Mouse (Mus musculus) hindbrain, postnatal 0 days (tissue): ENCODE data around the gene Rnf38. TPM values are rescaled to one million over a fixed set of nuclear protein-coding genes. Genes with fewer than 3 reads are reported as not detected.

Experiments used
- ATAC-seq: fragments of 200-750 bp; cut with Nextera tagmentation; 2 replicates; pipeline ENCODE4 v1.8.0; 2017; ENCODE audit warnings: mild to moderate bottlenecking, moderate TSS enrichment, moderate library complexity
- DNase-seq: peaks from one replicate; pipeline ENCODE4 v3.0.0-alpha.2; 2015; ENCODE audit warnings: low spot score
- H3K27ac ChIP-seq: fragments of 300-500 bp; sonication (generic); 2 replicates; pipeline ENCODE4 v1.5.1; 2014; ENCODE audit warnings: mild to moderate bottlenecking
- H3K27me3 ChIP-seq: fragments of 300-500 bp; sonication (generic); 2 replicates; pipeline ENCODE4 v1.6.1; 2014; ENCODE audit warnings: low read length, mixed read lengths; ENCODE audit not compliant: insufficient read depth
- H3K36me3 ChIP-seq: fragments of 300-500 bp; sonication (generic); 2 replicates; pipeline ENCODE4 v1.6.1; 2014; ENCODE audit warnings: low read length, mixed read lengths; ENCODE audit not compliant: insufficient read depth
- H3K4me1 ChIP-seq: fragments of 300-500 bp; sonication (generic); 2 replicates; pipeline ENCODE4 v1.6.1; 2014; ENCODE audit warnings: antibody characterized with exemption, low read length, mixed read lengths; ENCODE audit not compliant: insufficient read depth
- H3K4me2 ChIP-seq: fragments of 300-500 bp; sonication (generic); 2 replicates; pipeline ENCODE4 v1.6.1; 2014; ENCODE audit warnings: low read depth, mild to moderate bottlenecking, low read length, moderate library complexity, mixed read lengths
- H3K4me3 ChIP-seq: fragments of 300-500 bp; sonication (generic); 2 replicates; pipeline ENCODE4 v1.5.1; 2014; ENCODE audit warnings: low read length
- H3K9ac ChIP-seq: fragments of 300-500 bp; sonication (generic); replicated peaks from 2 replicates; pipeline ENCODE4 v1.6.1; 2014; ENCODE audit warnings: mild to moderate bottlenecking, low read length, moderate library complexity, mixed read lengths
- H3K9me3 ChIP-seq: fragments of 300-500 bp; sonication (generic); 2 replicates; pipeline ENCODE4 v1.6.1; 2016; ENCODE audit warnings: low read length, mixed read lengths
- CTCF ChIP-seq: IDR thresholded peaks from 2 replicates; pipeline ENCODE4 v1.5.1; 2016; ENCODE audit warnings: antibody characterized with exemption, control low read depth, low read depth
- WGBS: fragments of 180-500 bp; shearing (Covaris S2); extraction: QIAGEN DNeasy Blood & Tissue Kit; methylation state at CpG from one replicate; pipeline ENCODE4 v1.1.7; 2014; 5-methylcytosine and 5-hydroxymethylcytosine counted together
- polyA plus RNA-seq: library from polyadenylated mRNA; unstranded; fragments of >200 nt; fragmentation: Nextera tagmentation; extraction: Ambion mirVana; gene quantifications from 2 replicates; pipeline ENCODE4 v1.2.1, GENCODE M21; 2015
- total RNA-seq: library from RNA; depleted of rRNA; stranded (reverse); fragments of >200 nt; gene quantifications from 2 replicates; pipeline ENCODE4 v1.2.3, GENCODE M21; 2014

Gene Rnf38
- total and polyA plus RNA-seq, 2 experiments from 2014 or later = 15.6 to 96.3 TPM

DNA sequence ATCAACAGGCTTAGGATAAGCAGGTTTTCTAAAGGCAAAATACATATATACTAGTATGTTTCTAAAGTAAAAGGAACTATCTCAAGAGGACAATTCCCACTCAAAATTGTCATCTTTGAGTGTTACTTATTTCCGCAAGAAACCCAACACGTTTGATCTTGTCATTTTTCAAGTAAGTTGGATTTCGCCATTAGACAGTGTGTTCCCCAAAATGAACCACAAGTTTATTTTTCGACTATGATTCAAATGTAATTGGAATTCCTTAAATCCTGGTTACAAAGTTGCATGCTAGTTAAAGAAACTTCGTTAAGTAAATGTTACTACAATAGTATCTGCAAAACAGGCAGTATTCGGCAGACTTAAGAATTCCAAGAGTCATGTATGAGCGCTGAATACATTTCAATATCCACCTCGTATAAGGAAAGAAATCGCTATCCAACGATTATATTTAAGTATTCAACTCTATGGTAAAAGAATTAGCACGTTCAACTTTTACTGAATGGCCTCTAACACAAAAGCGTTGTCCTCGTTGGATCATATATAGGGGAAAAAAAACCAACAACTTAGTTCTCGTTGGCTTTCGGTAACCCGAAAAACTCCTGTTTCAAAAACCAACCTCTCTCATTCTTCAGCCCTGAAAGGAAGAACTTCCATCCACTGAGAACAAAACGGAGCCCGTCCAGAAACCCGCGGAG, 66.7 kb downstream of the Rnf38 start:
- peak; percentile 9 for DNase-seq

DNA sequence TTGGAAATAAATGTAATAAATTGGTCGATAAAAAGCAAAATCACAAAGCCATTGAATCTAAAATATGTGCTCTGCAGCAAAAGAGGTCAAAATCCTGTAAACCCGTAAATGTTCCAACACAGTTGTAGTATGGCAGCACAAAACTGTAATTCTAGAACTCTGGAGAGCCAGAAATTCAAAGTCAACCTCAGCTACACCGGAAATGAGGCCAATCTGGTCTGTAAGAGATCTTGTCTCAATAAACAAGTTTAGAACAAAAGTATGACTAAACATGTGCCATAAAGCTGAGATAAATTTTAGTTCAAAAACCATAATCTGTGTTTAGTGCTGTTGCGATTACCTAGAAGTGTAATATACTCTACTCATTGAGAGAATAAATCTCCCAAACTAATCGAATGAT, 69.0 kb downstream of the Rnf38 start:
- Histone ChIP-seq H3K4me2 (peak overlapping the region; percentile 66), H3K4me3 (no peak overlapping the region), H3K9ac (no peak overlapping the region), H3K36me3 (no peaks in the 10 kb centered on the region), H3K27ac (no peak overlapping the region), H3K4me1 (peaks cover 21% of the 10 kb centered on the region), H3K27me3 (no peaks in the 10 kb centered on the region), H3K9me3 (no peaks in the 10 kb centered on the region)
- TF ChIP-seq CTCF = no peak
- ATAC-seq (no peak), DNase-seq (no peak)
- 80% methylated on average over 5 of the region's 5 CpGs for WGBS

More for the DNA sequence above, 66.7 kb downstream of the Rnf38 start:
- no peak for ATAC-seq
- H3K4me3 ChIP-seq = peak overlapping the region; percentile 82
- H3K27me3 ChIP-seq = no peaks in the 10 kb centered on the region
- H3K27ac ChIP-seq = peak overlapping the region; percentile 98
- H3K4me2 ChIP-seq = peak overlapping the region; percentile 66
- peaks cover 21% of the 10 kb centered on the region for H3K4me1 ChIP-seq
- no peaks in the 10 kb centered on the region for H3K9me3 ChIP-seq
- TF ChIP-seq CTCF = no peak
- H3K36me3 ChIP-seq = no peaks in the 10 kb centered on the region
- 4% methylated on average over 20 of the region's 20 CpGs for WGBS
- H3K9ac ChIP-seq = peak overlapping the region; percentile 96

DNA sequence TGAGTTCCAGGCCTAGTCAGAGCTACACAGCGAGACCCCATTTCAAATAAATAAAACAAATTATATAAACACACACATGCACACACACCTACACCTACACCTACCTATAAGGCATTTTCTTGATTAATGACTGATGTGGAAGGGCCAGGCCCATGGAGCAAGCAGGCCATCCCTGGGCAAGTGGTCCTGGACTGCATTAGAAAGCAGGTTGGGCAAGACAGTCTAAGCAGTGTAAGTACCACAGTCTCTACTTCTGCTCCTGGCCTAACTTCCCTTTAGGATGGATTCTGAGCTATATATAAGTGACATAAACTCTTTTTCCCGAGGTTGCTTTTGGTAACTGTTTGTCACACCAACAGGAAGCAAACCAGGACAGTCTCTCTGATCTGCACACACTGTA, 70.6 kb downstream of the Rnf38 start:
- H3K27ac ChIP-seq = no peak overlapping the region
- peaks cover 21% of the 10 kb centered on the region for H3K4me1 ChIP-seq
- DNase-seq = no peak
- H3K4me2 ChIP-seq = no peak overlapping the region
- H3K9me3 ChIP-seq = no peaks in the 10 kb centered on the region
- no peak overlapping the region for H3K9ac ChIP-seq
- no peak overlapping the region for H3K4me3 ChIP-seq
- WGBS = 71% methylated on average over 2 of the region's 2 CpGs
- no peak for ATAC-seq
- no peaks in the 10 kb centered on the region for H3K36me3 ChIP-seq
- no peaks in the 10 kb centered on the region for H3K27me3 ChIP-seq
- TF ChIP-seq CTCF = no peak

- H3K4me3 ChIP-seq = no peak overlapping the region
- no peak overlapping the region for H3K9ac ChIP-seq
- 59% methylated on average over 13 of the region's 13 CpGs for WGBS
- H3K4me2 ChIP-seq = no peak overlapping the region
- ATAC-seq = no peak
- no peak overlapping the region for H3K27ac ChIP-seq
- no peaks in the 10 kb centered on the region for H3K36me3 ChIP-seq
- no peaks in the 10 kb centered on the region for H3K9me3 ChIP-seq
- peaks cover 18% of the 10 kb centered on the region for H3K4me1 ChIP-seq
- TF ChIP-seq CTCF = no peak
- H3K27me3 ChIP-seq = no peaks in the 10 kb centered on the region
- DNase-seq = no peak
Measured at GRCm38 (mm10) chr4:44160990-44161689, 72.4 kb downstream of the Rnf38 start.

DNA sequence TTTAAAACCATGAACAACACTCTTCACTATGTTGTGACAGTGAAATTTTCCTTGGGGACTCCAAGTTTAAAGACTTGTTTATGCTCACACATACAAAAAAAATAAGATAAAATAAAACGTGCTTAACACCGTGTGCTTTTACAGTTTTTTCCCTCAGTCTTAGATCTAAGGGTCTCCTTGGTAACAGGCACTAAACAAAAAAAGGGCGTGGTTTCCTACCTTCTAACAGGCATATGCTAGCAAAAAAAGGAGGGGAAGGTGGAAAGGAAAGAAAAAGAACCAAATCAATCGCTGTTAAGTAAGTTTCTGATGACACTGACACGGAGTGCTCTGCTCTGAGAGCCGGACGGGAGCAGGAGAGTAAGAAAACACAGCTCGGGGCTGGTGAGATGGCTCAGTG, 73.8 kb downstream of the Rnf38 start:
- Histone ChIP-seq H3K4me3 (no peak overlapping the region), H3K27me3 (no peaks in the 10 kb centered on the region), H3K9me3 (no peaks in the 10 kb centered on the region), H3K4me2 (no peak overlapping the region), H3K36me3 (no peaks in the 10 kb centered on the region), H3K9ac (no peak overlapping the region), H3K4me1 (peaks cover 6% of the 10 kb centered on the region; the same call in 1 of the 2 replicates), H3K27ac (no peak overlapping the region)
- TF ChIP-seq CTCF = no peak
- ATAC-seq = no peak
- DNase-seq = no peak
- WGBS = 82% methylated on average over 8 of the region's 8 CpGs

GRCm38 (mm10) chr4:44156481-44156880, 77.1 kb downstream of the Rnf38 start:
- no peak for TF ChIP-seq CTCF
- Histone ChIP-seq H3K27me3 (no peaks in the 10 kb centered on the region), H3K9ac (no peak overlapping the region), H3K4me2 (no peak overlapping the region), H3K36me3 (no peaks in the 10 kb centered on the region), H3K27ac (no peak overlapping the region), H3K4me3 (no peak overlapping the region), H3K4me1 (no peaks in the 10 kb centered on the region), H3K9me3 (no peaks in the 10 kb centered on the region)
- no peak for DNase-seq
- 52% methylated on average over 6 of the region's 6 CpGs for whole genome bisulfite sequencing
- ATAC-seq = no peak

GRCm38 (mm10) chr4:44154884-44155283, 78.7 kb downstream of the Rnf38 start:
- no peak overlapping the region for H3K27ac ChIP-seq
- no peaks in the 10 kb centered on the region for H3K4me1 ChIP-seq
- ATAC-seq (no peak), DNase-seq (no peak)
- TF ChIP-seq CTCF = no peak
- H3K27me3 ChIP-seq = no peaks in the 10 kb centered on the region
- H3K36me3 ChIP-seq = no peaks in the 10 kb centered on the region
- H3K4me2 ChIP-seq = no peak overlapping the region
- H3K9me3 ChIP-seq = no peaks in the 10 kb centered on the region
- no peak overlapping the region for H3K9ac ChIP-seq
- 86% methylated on average over 4 of the region's 4 CpGs for whole genome bisulfite sequencing
- no peak overlapping the region for H3K4me3 ChIP-seq
